Mouse (Mus musculus) megakaryocyte-erythroid progenitor cell, adult 5-6 weeks (primary cell): Measurements from ENCODE around the gene Ano4. TPM values are rescaled to one million over a fixed set of nuclear protein-coding genes. Genes with fewer than 3 reads are reported as not detected.

Source experiments
- ATAC-seq: replicated peaks from 2 replicates; pipeline ENCODE4 v1.8.0; 2016; ENCODE audit warnings: mild to moderate bottlenecking, inconsistent platforms; ENCODE audit not compliant: severe bottlenecking, poor library complexity, low FRiP score, low TSS enrichment
- total RNA-seq, 2 experiments: library from RNA; stranded (forward) in 1 of 2; stranded (reverse) in 1 of 2; fragments of 200-1000, 215-1000 nt in 1 of 2; fragments of >200 nt in 1 of 2; fragmentation: Nextera tagmentation in 1 of 2; gene quantifications; 2 replicates each; pipeline ENCODE4 v1.2.3; 2014 to 2017

The Ano4 gene
- total RNA-seq (2014; fragmentation: Nextera tagmentation) (not detected in 2 replicates), total RNA-seq (2017) (not detected in 2 replicates)

GRCm38 (mm10) chr10:89344491-89345195, at the start of gene Ano4:
Gene Ano4 (minus strand): TSS chr10:89344762.
- ATAC-seq: no peak

- ATAC-seq: no peak
Observed at GRCm38 (mm10) chr10:89392687-89393086, 48.1 kb upstream of the Ano4 start.

GRCm38 (mm10) chr10:89391571-89392163, 47.1 kb upstream of the Ano4 start:
- ATAC-seq: no peak

- ATAC-seq: no peak
Observed at GRCm38 (mm10) chr10:89386461-89386860, 41.9 kb upstream of the Ano4 start.

GRCm38 (mm10) chr10:89383462-89383861, 38.9 kb upstream of the Ano4 start:
- peak; percentile 97 for ATAC-seq

GRCm38 (mm10) chr10:89377750-89378149, 33.2 kb upstream of the Ano4 start:
- ATAC-seq: no peak

- ATAC-seq: no peak
Observed at GRCm38 (mm10) chr10:89370051-89370450, 25.5 kb upstream of the Ano4 start.

- no peak for ATAC-seq
Observed at GRCm38 (mm10) chr10:89358933-89359332, 14.4 kb upstream of the Ano4 start.

GRCm38 (mm10) chr10:89354639-89355038, 10.1 kb upstream of the Ano4 start:
- ATAC-seq: no peak

GRCm38 (mm10) chr10:89351416-89351815, 6.9 kb upstream of the Ano4 start:
- no peak for ATAC-seq

- ATAC-seq: no peak
Observed at GRCm38 (mm10) chr10:89345606-89346005, 1.0 kb upstream of the Ano4 start.

- no peak for ATAC-seq
Observed at GRCm38 (mm10) chr10:89345196-89345533, 603 bp upstream of the Ano4 start.

GRCm38 (mm10) chr10:89344132-89344490, 451 bp downstream of the Ano4 start:
- ATAC-seq: no peak

GRCm38 (mm10) chr10:89343716-89344115, 846 bp downstream of the Ano4 start:
- ATAC-seq: no peak

GRCm38 (mm10) chr10:89330261-89330660, 14.3 kb downstream of the Ano4 start:
- no peak for ATAC-seq

- no peak for ATAC-seq
Observed at GRCm38 (mm10) chr10:89329806-89330205, 14.8 kb downstream of the Ano4 start.

GRCm38 (mm10) chr10:89328876-89329275, 15.7 kb downstream of the Ano4 start:
- ATAC-seq: no peak

GRCm38 (mm10) chr10:89327004-89327511, 17.5 kb downstream of the Ano4 start:
- ATAC-seq: peak; percentile 95

GRCm38 (mm10) chr10:89326383-89326782, 18.2 kb downstream of the Ano4 start:
- 0 out of 2 replicates have a peak, but pooled peaks have one; percentile 8 for ATAC-seq

GRCm38 (mm10) chr10:89307566-89307965, 37.0 kb downstream of the Ano4 start:
- ATAC-seq: no peak

GRCm38 (mm10) chr10:89300346-89300745, 44.2 kb downstream of the Ano4 start:
- ATAC-seq: no peak
